Mouse (Mus musculus) intestine, postnatal 0 days (tissue): ENCODE measurements around the gene Tspan1. TPM values are rescaled to one million over a fixed set of nuclear protein-coding genes. Genes with fewer than 3 reads are reported as not detected.

ENCODE experiments used
- ATAC-seq: fragments of 200-750 bp; cut with Nextera tagmentation; 2 replicates; pipeline ENCODE4 v1.8.0; 2017; ENCODE audit warnings: mild to moderate bottlenecking, moderate TSS enrichment, moderate library complexity
- H3K27ac ChIP-seq: fragments of 300-500 bp; sonication (generic); 2 replicates; pipeline ENCODE4 v1.5.1; 2014; ENCODE audit warnings: mild to moderate bottlenecking, low read depth, low read length, moderate library complexity
- H3K27me3 ChIP-seq: fragments of 300-500 bp; sonication (generic); replicated peaks from 2 replicates; pipeline ENCODE4 v1.6.1; 2014; ENCODE audit warnings: low read length, mixed read lengths; ENCODE audit not compliant: control insufficient read depth, insufficient read depth
- H3K36me3 ChIP-seq: fragments of 300-500 bp; sonication (generic); 2 replicates; pipeline ENCODE4 v1.6.1; 2014; ENCODE audit warnings: mild to moderate bottlenecking, moderate library complexity; ENCODE audit not compliant: control insufficient read depth, insufficient read depth
- H3K4me1 ChIP-seq: fragments of 300-500 bp; sonication (generic); replicated peaks from 2 replicates; pipeline ENCODE4 v1.6.1; 2014; ENCODE audit warnings: antibody characterized with exemption, low read length, mixed read lengths; ENCODE audit not compliant: control insufficient read depth, insufficient read depth
- H3K4me2 ChIP-seq: fragments of 300-500 bp; sonication (generic); replicated peaks from 2 replicates; pipeline ENCODE4 v1.6.1; 2014; ENCODE audit warnings: low read depth, mild to moderate bottlenecking, moderate library complexity
- H3K4me3 ChIP-seq: fragments of 300-500 bp; sonication (generic); 2 replicates; pipeline ENCODE4 v1.5.1; 2014; ENCODE audit warnings: low read depth, low read length
- H3K9ac ChIP-seq: fragments of 300-500 bp; sonication (generic); 2 replicates; pipeline ENCODE4 v1.6.1; 2014; ENCODE audit warnings: mild to moderate bottlenecking, low read depth, low read length
- H3K9me3 ChIP-seq: fragments of 300-500 bp; sonication (generic); 2 replicates; pipeline ENCODE4 v1.6.1; 2016; ENCODE audit warnings: mixed run types; ENCODE audit not compliant: control insufficient read depth
- CTCF ChIP-seq: sonication (generic); IDR thresholded peaks from 2 replicates; pipeline ENCODE4 v1.5.1; 2016; ENCODE audit warnings: low read depth, mild to moderate bottlenecking, control low read depth, antibody characterized with exemption, moderate library complexity
- WGBS: fragments of 180-500 bp; shearing (Covaris S2); extraction: QIAGEN DNeasy Blood & Tissue Kit; methylation state at CpG from one replicate; pipeline ENCODE4 v1.1.7; 2014; 5-methylcytosine and 5-hydroxymethylcytosine counted together
- polyA plus RNA-seq: library from polyadenylated mRNA; unstranded; fragments of >200 nt; fragmentation: Nextera tagmentation; extraction: Ambion mirVana; gene quantifications from 2 replicates; pipeline ENCODE4 v1.2.1, GENCODE M21; 2015

Tspan1 gene
- polyA plus RNA-seq, 1 experiment from 2014 or later, result 63.8 TPM

GRCm38 (mm10) chr4:116162142-116162541 lies 5.3 kb downstream of the Tspan1 start:
- Histone ChIP-seq H3K27me3 (no peaks in the 10 kb centered on the region), H3K9ac (no peak overlapping the region), H3K27ac (no peak overlapping the region), H3K4me3 (no peak overlapping the region), H3K36me3 (peaks cover 20% of the 10 kb centered on the region), H3K4me1 (no peaks in the 10 kb centered on the region; the same call in 1 of the 2 replicates), H3K4me2 (no peak overlapping the region), H3K9me3 (no peaks in the 10 kb centered on the region)
- ATAC-seq, result no peak
- 73% methylated on average over 4 of the region's 4 CpGs for WGBS
- no peak for TF ChIP-seq CTCF

DNA sequence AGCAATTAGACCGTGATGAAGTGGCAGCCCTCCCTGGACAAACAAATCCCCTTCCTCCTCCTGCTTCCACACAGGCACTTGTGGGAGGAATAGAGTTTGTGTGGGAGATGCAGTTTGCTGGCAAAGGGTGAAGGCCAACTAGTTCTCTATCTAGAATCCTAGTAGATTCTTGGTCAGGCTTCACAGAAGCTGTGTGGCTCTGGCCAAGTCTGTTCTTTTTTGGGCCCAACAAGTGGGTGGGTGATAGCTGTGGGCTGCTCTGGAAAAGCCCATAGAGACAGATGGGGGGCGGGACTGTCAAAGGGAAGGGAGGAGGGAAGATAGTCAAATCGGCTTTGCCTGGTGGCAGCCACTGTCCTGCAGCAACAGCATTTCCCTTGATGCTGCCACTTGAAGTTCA lies 6.6 kb downstream of the Tspan1 start:
- no peak overlapping the region for H3K9ac ChIP-seq
- H3K27me3 ChIP-seq, result no peaks in the 10 kb centered on the region
- H3K36me3 ChIP-seq, result peaks cover 27% of the 10 kb centered on the region
- TF ChIP-seq CTCF, result no peak
- 69% methylated on average over 3 of the region's 3 CpGs for WGBS
- H3K27ac ChIP-seq, result no peak overlapping the region
- ATAC-seq, result no peak
- H3K4me1 ChIP-seq, result no peaks in the 10 kb centered on the region; the same call in 1 of the 2 replicates
- H3K9me3 ChIP-seq, result no peaks in the 10 kb centered on the region
- no peak overlapping the region for H3K4me2 ChIP-seq
- H3K4me3 ChIP-seq, result no peak overlapping the region

DNA sequence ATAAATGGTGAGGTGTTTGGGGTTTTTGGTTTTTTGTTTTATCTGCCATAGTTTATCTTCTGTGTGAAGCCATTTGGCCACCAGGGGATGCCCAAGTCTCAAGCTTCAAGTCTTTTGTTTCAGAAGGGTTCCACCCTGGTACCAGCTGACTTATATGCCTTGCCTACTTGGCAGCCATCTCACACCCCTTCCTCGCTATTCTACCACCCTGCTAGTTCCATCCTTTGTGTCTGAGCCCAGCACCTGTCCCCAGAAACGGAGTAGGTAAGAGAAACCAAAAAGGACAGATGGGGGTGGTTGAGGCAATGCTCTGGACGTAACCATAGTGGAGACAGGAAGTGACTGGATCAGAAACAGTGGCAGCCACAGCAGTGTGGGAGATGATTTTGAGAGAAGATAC lies 7.5 kb downstream of the Tspan1 start:
- no peak for ATAC-seq
- Histone ChIP-seq H3K27me3 (no peaks in the 10 kb centered on the region), H3K27ac (no peak overlapping the region)

GRCm38 (mm10) chr4:116157882-116158281 lies 9.5 kb downstream of the Tspan1 start:
- Histone ChIP-seq H3K27me3 (no peaks in the 10 kb centered on the region), H3K36me3 (peaks cover 56% of the 10 kb centered on the region), H3K9ac (no peak overlapping the region), H3K27ac (no peak overlapping the region), H3K4me3 (no peak overlapping the region), H3K4me2 (no peak overlapping the region), H3K9me3 (no peaks in the 10 kb centered on the region), H3K4me1 (no peaks in the 10 kb centered on the region)
- no peak for ATAC-seq
- 84% methylated on average over 2 of the region's 2 CpGs for WGBS
- no peak for TF ChIP-seq CTCF

More for the DNA sequence above, 7.5 kb downstream of the Tspan1 start:
- H3K9me3 ChIP-seq, result no peaks in the 10 kb centered on the region
- no peak overlapping the region for H3K4me3 ChIP-seq
- H3K4me1 ChIP-seq, result no peaks in the 10 kb centered on the region
- TF ChIP-seq CTCF, result peak; percentile 72
- H3K36me3 ChIP-seq, result peaks cover 36% of the 10 kb centered on the region
- no peak overlapping the region for H3K9ac ChIP-seq
- 72% methylated on average over 3 of the region's 3 CpGs for WGBS
- H3K4me2 ChIP-seq, result no peak overlapping the region

DNA sequence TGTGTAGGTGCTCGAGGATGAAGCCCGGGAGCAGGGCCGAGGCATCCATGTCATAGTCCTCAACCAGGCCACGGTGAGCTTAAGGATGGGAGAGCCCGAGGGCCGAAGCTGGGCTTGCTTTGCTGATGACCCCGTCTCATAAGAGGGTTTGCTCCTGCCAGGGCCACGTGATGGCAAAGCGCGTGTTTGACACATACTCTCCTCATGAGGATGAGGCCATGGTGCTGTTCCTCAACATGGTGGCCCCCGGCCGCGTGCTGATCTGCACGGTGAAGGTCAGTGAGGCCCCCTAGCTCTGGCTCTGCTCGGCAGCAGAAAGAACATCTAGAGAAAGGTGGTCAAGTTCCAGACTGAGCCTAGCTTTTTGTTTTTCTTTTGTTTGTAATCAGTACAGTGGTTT lies 14.7 kb downstream of the Tspan1 start:
- Histone ChIP-seq H3K27ac (0 out of 2 replicates have a peak overlapping the region, but pooled peaks have one; percentile 4), H3K36me3 (peaks cover 49% of the 10 kb centered on the region), H3K9ac (no peak overlapping the region), H3K9me3 (no peaks in the 10 kb centered on the region), H3K4me2 (no peak overlapping the region), H3K4me1 (no peaks in the 10 kb centered on the region), H3K4me3 (no peak overlapping the region), H3K27me3 (no peaks in the 10 kb centered on the region)
- WGBS, result 94% methylated on average over 15 of the region's 15 CpGs
- no peak for ATAC-seq
- TF ChIP-seq CTCF, result no peak

DNA sequence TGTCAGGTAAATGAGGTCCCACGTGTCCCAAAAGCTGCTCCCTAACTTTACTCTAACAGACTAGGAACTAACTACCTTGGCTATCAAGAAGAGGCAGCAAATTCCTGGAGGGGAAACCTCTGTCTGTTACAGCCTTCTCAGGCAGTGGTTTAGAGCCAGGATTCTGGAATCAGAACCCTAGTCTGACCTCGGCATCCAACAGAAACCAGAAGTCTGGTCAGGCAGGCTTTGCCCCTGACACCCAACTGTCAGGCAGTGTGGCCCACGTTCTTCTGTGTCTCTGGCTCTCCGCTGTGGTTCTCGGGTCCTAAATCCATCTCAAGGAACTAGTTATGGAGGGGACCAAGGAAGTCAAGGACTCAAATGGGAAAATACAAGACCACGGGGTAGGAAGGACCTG lies 16.2 kb downstream of the Tspan1 start, which contains the start of gene Lurap1:
TSS of gene Lurap1 (minus strand) at position 101 of the 400 bp plus-strand sequence.
- Histone ChIP-seq H3K27me3 (no peaks in the 10 kb centered on the region), H3K4me2 (peak within 1 kb of the TSS; percentile 76), H3K36me3 (peaks cover 42% of the 10 kb centered on the region), H3K4me3 (peak within 1 kb of the TSS; percentile 55), H3K4me1 (no peaks in the 10 kb centered on the region), H3K27ac (peak within 1 kb of the TSS; percentile 37; the same call in 1 of the 2 replicates), H3K9me3 (no peaks in the 10 kb centered on the region), H3K9ac (peak within 1 kb of the TSS; percentile 78)
- WGBS, result 64% methylated on average over 6 of the region's 6 CpGs
- TF ChIP-seq CTCF, result no peak
- ATAC-seq, result no peak

- ATAC-seq, result peak; percentile 9; the same call in 1 of the 2 replicates
- 14% methylated on average over 4 of the region's 4 CpGs for WGBS
- no peak for TF ChIP-seq CTCF
- H3K27ac ChIP-seq, result peak overlapping the region; percentile 29; the same call in 1 of the 2 replicates
- H3K9ac ChIP-seq, result peak overlapping the region; percentile 78
- peak overlapping the region; percentile 55 for H3K4me3 ChIP-seq
- no peaks in the 10 kb centered on the region for H3K9me3 ChIP-seq
- H3K4me1 ChIP-seq, result no peaks in the 10 kb centered on the region
- H3K4me2 ChIP-seq, result peak overlapping the region; percentile 76
- H3K27me3 ChIP-seq, result no peaks in the 10 kb centered on the region
- peaks cover 38% of the 10 kb centered on the region for H3K36me3 ChIP-seq
These were observed 16.6 kb downstream of the Tspan1 start for GRCm38 (mm10) chr4:116150862-116151221.
